In the genomic region with DNA sequence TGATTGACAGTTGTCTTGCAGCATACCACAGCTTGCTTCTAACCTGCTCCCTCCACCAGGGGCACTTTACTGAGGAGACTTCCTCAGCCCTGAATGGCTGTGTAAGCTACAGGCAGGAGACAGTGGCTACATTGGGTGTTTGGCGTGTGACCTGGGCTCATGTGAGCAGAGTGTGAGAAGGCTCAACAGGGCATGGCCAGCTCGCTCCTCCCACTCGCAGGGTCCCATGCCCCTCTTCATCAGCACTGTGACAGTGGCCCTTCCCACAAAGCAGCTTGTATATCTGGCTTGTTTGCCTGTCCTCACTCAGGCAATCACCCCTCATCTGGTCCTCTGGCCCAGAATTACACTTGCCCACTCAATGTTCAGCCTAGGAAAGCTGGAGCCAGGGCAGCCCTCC, we compare ENCODE assay signal across 17 mouse cellular contexts. TPM values are rescaled to one million over a fixed set of nuclear protein-coding genes. Genes with fewer than 3 reads are reported as not detected.
DNase-seq lines count a peak whose midpoint lies in the region; ATAC-seq lines count a peak whose summit lies in the region.
"Had no signal": no experiment of that assay in that cellular context is flagged by ENCODE, and none has a peak within 500 bp of the region (broad histone marks: within the 10 kb centered on the region; RNA-seq: fewer than 3 reads in every experiment).

No protein-coding gene starts in this region.

- H3K27me3 ChIP-seq in kidney, embryonic 16.5 days (ENCODE audit: insufficient read depth, low read length), result no peaks in the 10 kb centered on the region
- H3K27me3 ChIP-seq in midbrain, embryonic 12.5 days, result no peaks in the 10 kb centered on the region
- H3K27me3 ChIP-seq: embryonic facial prominence, embryonic 12.5 days; heart, embryonic 13.5 days; neural tube, embryonic 13.5 days had no signal

- no peak overlapping the region for H3K27ac ChIP-seq in kidney, embryonic 16.5 days (ENCODE audit: low read length)
- 0 out of 2 replicates have a peak overlapping the region, but pooled peaks have one; percentile 30 for H3K27ac ChIP-seq in midbrain, embryonic 12.5 days (replicated peaks)
- H3K27ac ChIP-seq: embryonic facial prominence, embryonic 12.5 days; heart, embryonic 13.5 days; neural tube, embryonic 13.5 days had no signal

- 55% methylated on average over 3 of the region's 3 CpGs for WGBS in kidney, embryonic 16.5 days
- 80% methylated on average over 3 of the region's 3 CpGs for WGBS in midbrain, embryonic 12.5 days

- H3K9me3 ChIP-seq in kidney, embryonic 16.5 days (ENCODE audit: low read length), result no peaks in the 10 kb centered on the region
- no peaks in the 10 kb centered on the region for H3K9me3 ChIP-seq in midbrain, embryonic 12.5 days
- H3K9me3 ChIP-seq: embryonic facial prominence, embryonic 12.5 days; heart, embryonic 13.5 days; neural tube, embryonic 13.5 days had no signal

- H3K4me2 ChIP-seq in kidney, embryonic 16.5 days (replicated peaks; ENCODE audit: low read depth, low read length), result no peak overlapping the region
- H3K4me2 ChIP-seq in midbrain, embryonic 12.5 days (replicated peaks), result no peak overlapping the region
- H3K4me2 ChIP-seq: embryonic facial prominence, embryonic 12.5 days; heart, embryonic 13.5 days had no signal

- peak; percentile 66 for ATAC-seq in kidney, embryonic 16.5 days (ENCODE audit: low FRiP score, low TSS enrichment)
- ATAC-seq in midbrain, embryonic 12.5 days (ENCODE audit: low FRiP score, low read depth), result peak; percentile 20; the same call in 1 of the 2 replicates
- ATAC-seq: inflammation-experienced regulatory T-cells, adult 6 months had no signal

- no peak for DNase-seq in kidney, postnatal 10 days
- peak; percentile 49 for DNase-seq in thymus, postnatal 4 days
- no peak for DNase-seq in thymus, postnatal 0 days (ENCODE audit: low spot score)
- no peak for DNase-seq in right cerebral cortex, adult 2 months (ENCODE audit: low spot score in 2 of 2)
- no peak for DNase-seq in frontal cortex, postnatal 14 days (ENCODE audit: low spot score in 2 of 2)
- DNase-seq: adrenal gland, adult 8-10 months; B cell, adult 2 months; cerebellum, adult 9-11 months; kidney, adult 2 months; kidney, postnatal 4 days; lung, postnatal 14 days had no signal

- no peak overlapping the region for H3K9ac ChIP-seq in kidney, embryonic 16.5 days (replicated peaks; ENCODE audit: low read length)
- H3K9ac ChIP-seq in midbrain, embryonic 12.5 days (replicated peaks), result no peak overlapping the region
- H3K9ac ChIP-seq: embryonic facial prominence, embryonic 12.5 days; heart, embryonic 13.5 days; neural tube, embryonic 13.5 days had no signal

- no peaks in the 10 kb centered on the region for H3K4me1 ChIP-seq in kidney, embryonic 16.5 days (ENCODE audit: insufficient read depth, low read length)
- H3K4me1 ChIP-seq in midbrain, embryonic 12.5 days, result peaks cover 16% of the 10 kb centered on the region; the same call in 1 of the 2 replicates
- H3K4me1 ChIP-seq: embryonic facial prominence, embryonic 12.5 days had no signal

- H3K36me3 ChIP-seq in kidney, embryonic 16.5 days (ENCODE audit: insufficient read depth, low read length), result peaks cover 16% of the 10 kb centered on the region
- no peaks in the 10 kb centered on the region for H3K36me3 ChIP-seq in midbrain, embryonic 12.5 days
- H3K36me3 ChIP-seq: embryonic facial prominence, embryonic 12.5 days; neural tube, embryonic 13.5 days had no signal

- no peak overlapping the region for H3K4me3 ChIP-seq in kidney, embryonic 16.5 days (ENCODE audit: low read length)
- H3K4me3 ChIP-seq in midbrain, embryonic 12.5 days, result no peak overlapping the region
- H3K4me3 ChIP-seq: embryonic facial prominence, embryonic 12.5 days; heart, embryonic 13.5 days; neural tube, embryonic 13.5 days had no signal

RNA-seq across cellular contexts. Expression of a gene that starts 28.8 kb away (rescaled TPM):
- polyA plus RNA-seq in kidney, embryonic 16.5 days (2015; fragmentation: Nextera tagmentation; extraction: Ambion mirVana), result 55.1 and 56.3 TPM in 2 replicates
- 18.7 and 19.8 TPM in 2 replicates for polyA plus RNA-seq in thymus, postnatal 0 days (2015; fragmentation: Nextera tagmentation; extraction: Ambion mirVana)
- 38.9 and 41.6 TPM in 2 replicates for polyA plus RNA-seq in midbrain, embryonic 12.5 days (2016; fragmentation: Nextera tagmentation; extraction: Ambion mirVana)

RNA-seq across cellular contexts. Expression of a gene that starts 55.5 kb away (rescaled TPM):
- 18.7 and 18.9 TPM in 2 replicates for polyA plus RNA-seq in kidney, embryonic 16.5 days (2015; fragmentation: Nextera tagmentation; extraction: Ambion mirVana)
- polyA plus RNA-seq in thymus, postnatal 0 days (2015; fragmentation: Nextera tagmentation; extraction: Ambion mirVana), result 9.3 and 11.1 TPM in 2 replicates
- polyA plus RNA-seq in midbrain, embryonic 12.5 days (2016; fragmentation: Nextera tagmentation; extraction: Ambion mirVana), result 17.8 and 17.9 TPM in 2 replicates
